Mouse (Mus musculus): ENCODE results near the gene Gm49361.

Gene Gm49361

DNA sequence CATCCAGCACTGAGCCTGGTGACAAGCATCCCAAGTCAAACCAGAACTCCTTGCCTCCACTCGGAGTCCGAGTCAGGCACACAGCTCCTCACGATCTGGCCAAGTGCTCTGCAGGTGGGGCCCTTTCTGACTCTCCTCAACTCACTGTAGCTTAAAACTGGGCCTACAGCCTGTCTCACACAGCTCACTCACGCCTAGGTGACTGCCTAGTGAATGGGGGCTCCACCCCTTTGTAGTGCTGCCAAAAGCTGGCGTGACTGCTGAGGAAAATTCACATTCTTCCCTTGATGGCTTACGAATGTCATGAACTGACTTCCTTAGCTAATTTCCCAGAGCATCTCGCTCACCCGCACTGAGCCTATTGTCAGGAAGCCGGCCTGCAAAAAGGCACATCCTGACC lies 15.4 kb downstream of the Gm49361 start:
- DNase-seq (ENCODE audit: low read depth in 2 of 2, low spot score in 2 of 2) = no peak

DNA sequence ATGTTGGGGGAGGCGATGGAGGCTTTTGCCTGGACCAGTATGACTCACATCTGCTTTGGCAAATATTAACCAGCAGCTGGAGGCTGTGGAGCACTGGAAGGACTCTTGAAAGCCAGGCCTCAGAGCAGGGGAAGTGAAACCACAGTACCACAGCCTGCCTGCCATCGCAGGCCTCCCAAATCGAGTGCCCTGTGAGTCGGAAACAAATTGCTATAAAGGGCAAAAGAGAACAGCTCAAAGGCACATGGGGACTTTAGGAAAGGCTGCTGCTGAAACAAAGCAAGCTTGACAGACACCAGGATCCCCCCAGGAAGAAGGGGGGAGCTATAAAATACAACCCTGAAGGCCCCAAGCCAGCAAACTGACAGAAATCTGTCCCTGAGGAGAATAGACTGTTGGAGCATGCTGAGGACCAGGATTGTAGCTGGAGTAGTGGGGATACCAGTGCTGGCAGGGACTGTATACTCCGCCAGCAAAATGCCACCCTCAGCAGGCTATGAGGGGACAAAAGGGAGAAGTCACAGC lies 15.9 kb downstream of the Gm49361 start:
- peak in 1 of 2 experiments; percentile 27 for DNase-seq (ENCODE audit: low read depth in 2 of 2, low spot score in 2 of 2)

DNA sequence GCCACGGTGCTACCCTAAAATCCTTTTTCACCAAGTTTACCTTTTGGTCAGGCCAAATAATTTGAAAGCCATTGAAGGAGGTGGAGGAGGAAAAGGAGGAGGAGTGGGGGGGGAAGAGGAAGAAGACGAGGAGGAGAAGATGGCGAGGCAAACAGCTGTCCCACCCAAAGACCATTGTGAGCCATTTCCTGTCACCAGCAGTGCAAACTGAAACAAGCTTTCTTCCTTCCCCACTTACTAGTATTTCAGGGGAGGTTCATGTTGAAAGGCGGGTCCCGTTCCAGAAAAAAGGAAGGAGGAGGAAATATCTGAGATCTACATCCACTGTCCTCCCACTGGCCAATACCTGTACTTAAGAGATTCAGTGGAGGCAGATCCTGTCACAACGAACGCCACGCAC lies 16.5 kb downstream of the Gm49361 start:
- DNase-seq (ENCODE audit: low read depth in 2 of 2, low spot score in 2 of 2) = no peak

DNA sequence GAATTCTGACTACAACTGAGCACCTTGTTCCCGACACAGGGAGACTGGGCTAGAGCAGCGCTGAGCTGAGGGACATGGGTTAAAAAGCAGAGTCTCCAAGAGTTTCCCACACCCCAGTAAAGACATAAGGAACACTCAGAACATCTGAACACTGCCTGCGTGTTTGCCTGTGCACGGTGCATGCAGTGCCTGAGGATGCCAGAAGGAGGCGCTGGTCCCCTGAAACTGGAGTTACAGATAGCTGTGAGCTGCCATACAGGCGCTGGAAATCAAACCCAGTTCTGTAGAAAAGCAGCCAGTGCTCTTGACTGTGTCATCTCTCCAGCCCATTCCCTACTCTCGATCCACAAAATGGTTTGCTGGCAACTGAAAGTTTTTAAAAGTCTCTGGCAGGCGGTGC lies 19.7 kb downstream of the Gm49361 start:
- peak in 1 of 2 experiments; percentile 23 for DNase-seq (ENCODE audit: low read depth in 2 of 2, low spot score in 2 of 2)

DNA sequence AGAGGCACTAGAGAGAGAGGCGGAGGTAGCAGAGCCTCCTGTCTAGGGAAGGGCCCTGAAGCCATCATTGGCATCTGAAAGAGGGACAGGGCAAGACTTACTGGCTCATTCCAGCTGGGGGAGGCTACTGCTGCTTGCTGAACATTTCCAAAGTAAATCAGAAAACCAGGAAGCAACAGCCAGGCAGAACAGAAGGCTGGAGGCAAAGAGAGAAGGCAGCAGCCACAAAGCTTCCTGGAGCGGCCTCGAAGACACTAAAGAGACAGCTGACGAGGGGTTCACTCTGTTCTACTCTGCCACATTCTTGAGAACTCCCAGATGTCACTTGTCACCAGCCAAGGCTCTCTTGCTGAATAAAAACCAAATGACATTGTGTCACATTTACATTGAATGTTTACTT lies 21.4 kb downstream of the Gm49361 start:
- no peak for DNase-seq (ENCODE audit: low read depth in 2 of 2, low spot score in 2 of 2)

DNA sequence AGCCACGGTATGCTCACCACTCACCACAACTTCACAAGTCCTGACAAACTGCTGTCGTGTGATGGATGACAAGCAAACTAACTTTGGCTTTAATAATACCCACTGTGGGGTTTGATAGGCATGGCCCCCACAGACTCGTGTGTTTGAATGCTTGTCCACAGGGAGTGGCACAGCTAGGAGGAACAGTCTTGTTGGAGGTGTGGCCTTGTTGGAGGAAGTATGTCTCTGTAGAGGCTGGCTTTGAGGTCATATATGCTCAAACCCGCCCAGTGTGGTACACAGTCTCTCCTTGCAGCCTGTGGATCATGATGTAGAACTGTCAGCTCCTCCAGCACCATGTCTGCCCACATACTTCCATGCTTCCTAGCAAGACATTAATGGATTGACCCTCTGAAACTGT lies 27.7 kb downstream of the Gm49361 start:
- no peak for DNase-seq (ENCODE audit: low read depth in 2 of 2, low spot score in 2 of 2)

DNA sequence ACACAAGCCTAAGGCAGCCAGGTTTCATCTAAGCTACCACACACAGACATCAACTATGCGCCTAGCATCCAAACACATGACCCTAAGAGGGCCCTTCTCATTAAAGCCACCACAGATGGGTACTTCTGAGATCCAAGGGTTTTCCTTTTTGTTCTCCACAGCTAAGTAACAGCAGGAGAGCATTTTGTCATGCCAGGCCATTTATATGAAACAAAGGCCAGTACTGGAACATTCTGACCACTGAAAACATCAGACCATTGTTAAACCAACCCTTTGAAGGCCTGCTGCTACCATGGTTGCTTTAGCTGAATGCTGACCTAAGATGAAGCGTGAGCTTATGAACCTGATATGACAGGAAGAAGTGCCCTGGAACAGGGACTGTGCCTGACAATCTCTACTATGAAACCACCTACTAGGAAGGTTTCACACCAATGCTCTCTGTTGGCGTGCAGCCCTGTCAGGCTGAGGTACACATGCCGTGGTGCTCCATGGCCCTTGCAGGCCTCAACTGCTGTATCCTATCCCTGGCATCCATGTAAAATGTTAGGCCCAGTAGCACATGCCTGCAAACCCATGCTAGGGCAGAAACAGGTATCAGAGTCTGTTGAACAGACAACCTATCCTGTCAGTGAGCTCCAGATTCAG lies 29.2 kb downstream of the Gm49361 start:
- no peak for DNase-seq (ENCODE audit: low read depth in 2 of 2, low spot score in 2 of 2)

DNA sequence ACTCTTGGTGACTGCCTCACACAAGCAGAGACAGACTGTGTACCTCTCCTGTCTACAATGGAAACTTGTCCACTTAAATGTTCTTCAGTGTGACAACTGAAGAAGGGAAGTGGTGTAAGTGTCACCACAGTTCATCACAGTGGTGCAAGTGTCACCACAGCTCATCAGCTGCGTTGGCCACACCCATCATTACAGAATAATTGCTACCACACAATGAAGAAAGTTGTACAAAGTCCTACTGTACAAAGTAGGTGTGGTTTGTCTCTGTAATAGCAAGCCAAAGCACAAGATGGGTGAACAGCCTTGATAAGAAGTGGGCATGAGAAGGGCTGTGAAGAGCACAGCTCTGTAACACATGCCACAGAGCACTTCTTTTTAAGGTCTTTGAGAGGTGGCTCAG lies 33.0 kb downstream of the Gm49361 start:
- DNase-seq (ENCODE audit: low read depth in 2 of 2, low spot score in 2 of 2) = no peak

DNA sequence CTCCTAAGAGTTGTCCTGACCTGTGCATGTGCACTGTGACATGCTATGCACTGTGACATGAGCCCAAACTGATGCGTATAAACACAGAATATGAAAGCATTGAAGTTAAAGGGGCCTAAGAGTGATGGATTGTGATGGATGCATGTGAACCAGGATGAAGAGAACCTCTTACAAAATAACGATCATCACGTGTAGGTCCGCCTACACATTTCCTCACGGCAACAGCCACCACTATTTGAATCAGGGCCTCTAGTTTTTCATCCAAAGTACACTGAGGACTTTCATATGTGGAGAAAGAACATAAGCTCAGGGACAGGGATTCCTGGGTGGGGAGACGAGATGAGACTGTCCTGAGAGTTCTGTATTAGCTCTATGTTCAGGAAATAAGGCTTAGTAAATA lies 34.8 kb downstream of the Gm49361 start:
- no peak for DNase-seq (ENCODE audit: low read depth in 2 of 2, low spot score in 2 of 2)

DNA sequence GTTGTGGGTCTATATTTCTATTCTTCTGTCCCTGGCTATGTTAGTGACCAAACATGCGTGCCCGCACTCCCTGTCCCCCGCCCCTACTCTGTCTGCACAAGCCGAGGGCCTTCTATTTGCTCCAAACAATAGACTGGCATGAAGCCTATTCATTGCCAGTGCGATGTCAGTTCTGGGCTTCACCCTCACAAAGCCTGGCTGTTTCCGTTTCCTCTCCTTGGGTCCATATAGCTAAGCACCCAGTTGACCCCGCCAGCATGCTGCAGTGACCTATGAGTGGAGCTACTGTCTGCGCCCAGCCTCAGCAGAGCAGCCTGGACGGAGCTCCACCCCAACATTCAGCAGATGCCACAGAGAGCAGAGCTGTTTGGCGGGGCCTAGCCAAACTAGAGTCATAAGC lies 36.7 kb downstream of the Gm49361 start:
- no peak for DNase-seq (ENCODE audit: low read depth in 2 of 2, low spot score in 2 of 2)

DNA sequence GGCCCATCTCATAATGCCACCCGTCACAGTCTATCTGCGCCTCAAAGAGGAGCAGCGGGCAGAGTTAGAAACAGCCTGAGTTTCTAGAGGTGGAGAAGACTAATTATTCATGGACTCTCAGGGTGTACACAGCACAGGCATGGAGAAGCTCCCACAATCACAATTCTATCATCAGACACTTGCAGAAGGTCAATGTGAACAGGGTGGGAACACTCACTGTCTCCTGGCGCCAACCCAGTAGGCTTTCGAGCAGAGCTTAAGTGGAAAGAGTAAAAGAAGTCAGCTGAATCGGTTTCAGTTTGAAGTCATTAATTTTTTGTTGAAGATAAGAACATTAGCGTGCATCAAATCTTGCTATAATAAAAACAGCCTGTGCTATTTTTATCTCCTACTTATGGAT lies 37.3 kb downstream of the Gm49361 start:
- DNase-seq (ENCODE audit: low read depth in 2 of 2, low spot score in 2 of 2) = no peak

DNA sequence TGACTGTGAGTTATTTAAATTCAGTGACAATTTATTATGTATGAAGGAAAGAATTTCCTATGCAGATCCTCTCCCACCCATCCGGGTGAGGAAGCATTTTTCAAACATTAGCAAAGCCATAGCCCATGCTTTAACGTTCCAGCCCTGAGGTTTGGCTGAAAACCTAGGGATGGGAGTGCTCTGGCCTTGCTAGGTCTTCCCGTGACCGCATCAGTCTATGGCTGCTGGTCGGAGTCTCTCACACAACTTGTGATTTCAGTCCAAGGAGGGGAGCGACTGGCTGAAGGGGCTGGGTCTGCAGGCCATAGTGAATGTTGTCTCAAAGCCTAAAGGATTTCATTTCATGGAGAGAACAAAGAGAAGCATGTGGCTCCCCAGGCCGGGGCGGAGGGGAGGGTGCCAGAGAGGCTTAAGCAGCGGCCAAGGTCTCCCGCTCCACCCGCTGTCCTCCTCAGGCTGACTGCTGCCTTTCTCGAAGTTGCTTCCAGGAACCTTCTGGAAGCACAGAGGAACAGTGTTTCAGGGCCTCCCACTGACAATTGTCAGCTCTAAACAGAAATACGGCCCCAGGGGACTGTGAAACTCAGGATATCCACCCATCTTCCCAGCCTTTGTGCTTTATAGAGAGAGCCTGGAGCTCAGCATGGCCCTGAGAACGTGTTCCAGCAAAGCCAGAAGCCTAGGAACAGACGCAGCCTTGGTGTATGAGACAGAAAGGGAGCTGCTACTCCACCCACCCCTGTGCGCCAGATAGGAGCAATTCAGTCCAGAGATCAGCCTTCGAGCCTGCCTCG lies 38.6 kb downstream of the Gm49361 start:
- no peak for DNase-seq (ENCODE audit: low read depth in 2 of 2, low spot score in 2 of 2)

DNA sequence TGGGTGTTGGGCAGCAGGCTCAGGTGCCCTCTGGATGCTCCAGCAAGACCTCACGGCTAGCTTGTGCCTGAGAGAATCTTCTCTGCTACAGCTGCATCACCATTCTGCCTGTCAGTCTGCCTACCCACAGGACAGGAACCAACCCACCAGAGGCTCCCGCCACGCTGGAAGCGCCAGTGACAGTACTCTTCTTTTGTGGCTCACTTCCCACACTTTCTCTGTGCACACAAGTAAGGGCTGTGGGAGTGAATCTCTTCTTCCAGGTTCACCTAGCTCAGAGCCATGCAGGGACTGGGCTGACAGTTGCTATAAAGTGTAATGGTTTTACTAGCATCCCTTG lies 39.2 kb downstream of the Gm49361 start:
- no peak for DNase-seq (ENCODE audit: low read depth in 2 of 2, low spot score in 2 of 2)

DNA sequence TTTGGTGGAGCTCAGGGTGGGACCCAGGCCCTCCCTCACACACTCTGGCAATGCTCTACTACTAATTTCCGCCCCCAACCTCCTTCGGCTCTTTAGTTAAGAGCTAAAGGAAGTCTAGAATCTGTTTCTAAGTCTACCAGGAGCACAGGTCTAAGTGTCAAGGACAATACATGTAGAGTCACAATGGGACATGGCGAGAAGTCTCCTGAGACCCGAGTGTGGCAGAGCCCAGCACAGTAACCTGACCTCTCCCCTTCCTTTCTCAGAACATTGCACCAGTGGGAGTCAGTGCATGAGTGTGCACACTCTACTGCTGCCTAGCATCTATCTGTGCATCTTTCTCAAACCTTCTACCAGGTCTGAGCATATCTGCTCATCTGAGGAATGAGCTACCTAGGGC lies 40.1 kb downstream of the Gm49361 start:
- no peak for DNase-seq (ENCODE audit: low read depth in 2 of 2, low spot score in 2 of 2)

DNA sequence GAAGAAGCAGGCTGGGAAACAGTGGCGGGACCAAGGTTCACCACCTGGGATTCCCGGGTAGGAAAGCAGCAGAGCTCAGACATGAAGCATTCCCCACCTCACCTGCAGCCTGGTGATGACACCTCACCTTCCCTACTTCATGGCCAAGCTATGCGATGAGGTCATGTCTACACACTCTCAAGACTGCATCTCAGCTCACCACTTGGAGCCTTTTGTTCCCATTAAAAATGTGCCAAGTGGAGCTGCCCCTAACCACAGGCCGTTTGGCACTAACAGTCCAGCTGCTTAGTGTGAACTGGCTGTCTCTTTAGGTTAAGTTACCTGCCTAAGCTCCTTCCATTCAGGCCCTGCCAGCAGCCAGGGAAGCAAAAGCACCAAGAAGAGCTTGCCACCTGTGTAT lies 40.8 kb downstream of the Gm49361 start:
- no peak for DNase-seq (ENCODE audit: low read depth in 2 of 2, low spot score in 2 of 2)

DNA sequence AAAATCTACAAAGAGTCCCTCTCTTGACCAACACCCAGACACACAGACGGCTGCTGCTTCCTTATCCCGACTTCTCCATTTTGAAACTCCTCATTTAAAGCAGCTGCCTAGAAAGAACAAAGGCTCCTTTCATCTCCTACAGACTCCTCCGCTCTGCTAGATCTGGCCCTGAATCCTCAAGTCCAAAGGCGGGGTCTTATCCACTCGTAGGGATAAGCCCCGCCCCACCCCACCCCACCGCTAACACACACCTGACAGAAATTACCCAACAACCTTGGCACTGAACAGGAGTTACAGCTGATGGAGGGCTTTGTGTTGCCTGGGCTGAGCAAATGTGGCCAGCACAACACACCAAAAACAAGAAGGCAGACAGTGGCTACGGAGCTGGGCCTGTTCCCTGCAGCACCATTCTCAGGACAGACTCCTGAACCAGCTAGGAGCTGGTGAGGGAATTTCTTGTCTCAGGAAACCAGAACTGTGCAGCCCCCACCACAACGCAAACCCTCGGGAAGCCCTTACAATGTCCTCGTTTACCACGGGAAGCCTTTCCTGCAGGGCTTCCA lies 43.9 kb downstream of the Gm49361 start:
- DNase-seq (ENCODE audit: low read depth in 2 of 2, low spot score in 2 of 2) = no peak

DNA sequence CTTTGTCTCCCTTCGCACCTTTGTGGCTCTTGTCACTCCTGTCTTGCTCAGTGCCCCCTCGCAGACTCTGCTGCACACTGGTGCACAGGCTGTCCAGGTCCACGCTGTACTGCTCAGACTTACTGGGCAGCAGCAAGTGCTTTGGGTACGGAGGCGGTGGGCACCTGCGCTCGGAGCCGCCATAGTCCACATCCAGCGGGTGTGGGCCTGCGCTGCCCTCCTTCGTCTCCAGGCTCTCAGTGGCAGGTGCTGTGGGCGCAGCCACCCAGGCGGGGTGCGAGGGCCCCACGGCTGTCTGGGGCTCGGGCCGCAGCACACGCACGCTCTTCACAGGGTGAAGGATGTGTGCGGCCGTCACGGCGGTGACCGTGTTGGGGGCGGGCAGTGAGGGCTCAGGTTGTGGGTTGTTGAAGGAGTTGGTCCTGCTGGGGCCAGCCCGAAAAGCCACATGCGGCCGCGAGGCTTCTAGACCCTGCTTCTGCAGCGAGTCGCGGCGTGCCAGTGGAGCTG lies 46.4 kb downstream of the Gm49361 start:
- DNase-seq (ENCODE audit: low read depth in 2 of 2, low spot score in 2 of 2) = no peak

DNA sequence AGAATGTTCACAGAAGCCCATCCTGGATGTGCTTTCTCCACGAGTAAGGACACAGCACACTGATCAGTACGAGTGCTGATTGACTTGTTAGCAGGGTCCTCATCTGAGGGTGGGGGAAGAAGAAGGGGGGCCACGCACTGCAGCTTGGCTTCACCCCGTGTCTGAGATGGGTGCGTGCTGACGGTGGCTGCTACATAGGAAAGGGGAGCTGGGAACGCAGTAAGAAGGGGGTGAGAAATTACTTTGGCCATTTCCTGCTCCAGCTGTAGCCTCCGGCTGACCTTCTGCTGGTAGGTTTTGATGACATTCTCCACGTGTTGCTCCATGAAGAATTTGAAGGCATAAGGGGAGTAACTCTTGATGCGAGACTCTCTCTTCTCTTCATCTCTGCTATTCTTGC lies 46.9 kb downstream of the Gm49361 start:
- DNase-seq (ENCODE audit: low read depth in 2 of 2, low spot score in 2 of 2) = no peak

DNA sequence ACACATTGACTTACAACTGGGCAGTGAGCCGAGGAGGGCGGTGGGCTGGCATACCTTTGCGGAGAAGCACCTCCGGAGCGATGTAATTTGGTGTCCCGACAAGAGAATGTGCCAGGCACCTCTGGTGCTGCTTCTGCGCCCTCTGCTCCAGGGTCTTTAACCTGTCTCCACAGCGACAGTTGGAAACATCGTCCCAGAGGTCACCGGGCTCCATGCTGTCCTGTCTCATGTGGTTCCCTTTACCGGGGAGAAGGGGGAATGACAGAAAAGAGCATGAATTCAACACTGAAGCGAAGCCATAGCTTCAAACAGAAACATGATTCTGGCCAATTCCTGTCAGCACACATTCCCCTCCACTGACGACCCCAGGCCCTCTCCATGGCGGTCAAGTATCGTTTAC lies 49.8 kb downstream of the Gm49361 start:
- no peak for DNase-seq (ENCODE audit: low read depth in 2 of 2, low spot score in 2 of 2)

DNA sequence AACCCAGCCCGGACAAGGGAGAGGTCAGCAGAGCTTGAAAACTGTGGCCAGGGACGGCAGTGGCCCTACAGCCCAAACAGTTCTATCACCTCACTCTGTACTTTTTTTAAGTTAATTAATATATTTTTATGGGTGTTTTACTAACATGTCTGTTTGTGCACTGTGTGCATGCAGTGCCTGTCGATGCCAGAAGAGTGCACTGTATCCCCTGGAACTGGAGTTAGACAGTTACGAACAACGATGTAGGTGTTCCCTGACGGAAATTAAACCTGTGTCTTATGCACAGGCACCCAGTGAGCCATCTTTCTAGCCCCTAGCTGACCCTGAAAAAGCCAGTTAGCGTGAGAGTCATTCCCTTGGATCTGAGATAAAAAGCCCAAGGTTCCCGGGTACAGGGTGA lies 50.4 kb downstream of the Gm49361 start:
- no peak for DNase-seq (ENCODE audit: low read depth in 2 of 2, low spot score in 2 of 2)

DNA sequence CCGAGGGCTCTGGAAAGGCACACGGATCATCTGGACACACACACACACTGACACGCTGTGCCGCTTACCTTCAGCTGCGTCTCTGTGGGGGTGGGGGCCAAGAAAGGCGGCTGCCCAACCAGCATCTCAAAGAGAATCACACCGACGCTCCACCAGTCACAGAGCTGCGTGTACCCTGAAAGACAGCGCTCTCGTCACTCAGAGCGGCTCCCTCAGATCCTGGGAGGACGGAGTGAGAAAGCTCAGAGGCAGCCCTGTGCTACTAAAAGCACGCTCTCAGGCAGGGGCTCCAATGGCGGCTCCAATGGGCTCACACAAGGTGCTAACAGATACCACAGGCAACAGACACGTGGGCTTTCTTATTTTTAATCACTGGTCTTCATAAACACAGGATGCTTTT lies 51.7 kb downstream of the Gm49361 start:
- no peak for DNase-seq (ENCODE audit: low read depth in 2 of 2, low spot score in 2 of 2)

DNA sequence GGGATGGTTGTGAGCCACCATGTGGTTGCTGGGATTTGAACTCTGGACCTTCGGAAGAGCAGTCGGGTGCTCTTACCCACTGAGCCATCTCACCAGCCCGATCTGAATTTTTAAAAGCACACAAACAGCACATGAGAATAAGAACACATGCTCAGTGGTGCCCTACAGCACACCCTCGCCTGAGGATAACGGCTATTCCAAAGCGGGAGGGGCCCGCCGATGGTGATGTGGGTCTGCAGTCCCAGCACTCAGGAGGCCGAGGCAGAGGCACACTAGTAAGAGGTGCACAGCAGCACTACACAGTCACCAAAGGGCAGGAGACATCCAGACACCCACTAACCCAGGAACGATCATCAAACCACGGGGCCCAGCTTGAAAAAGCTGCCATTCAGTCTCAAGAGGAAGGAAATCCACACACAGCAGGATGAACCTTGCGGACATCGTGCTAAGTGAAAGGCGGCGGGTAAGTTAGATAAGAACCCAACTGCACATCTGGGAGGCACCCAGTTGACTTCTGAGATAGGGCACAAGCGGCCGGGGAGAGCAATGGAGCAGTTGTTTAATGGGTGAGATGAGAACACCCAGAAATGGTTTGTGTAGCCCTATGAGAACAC lies 53.3 kb downstream of the Gm49361 start:
- DNase-seq (ENCODE audit: low read depth in 2 of 2, low spot score in 2 of 2) = no peak
